Mouse (Mus musculus): ENCODE results near the gene A630073D07Rik.
"Not testable (repeated sequence)": the region's sequence is repeated elsewhere in the genome, so short reads cannot be mapped to it uniquely, and the experiment has no call there.

A630073D07Rik gene

DNA sequence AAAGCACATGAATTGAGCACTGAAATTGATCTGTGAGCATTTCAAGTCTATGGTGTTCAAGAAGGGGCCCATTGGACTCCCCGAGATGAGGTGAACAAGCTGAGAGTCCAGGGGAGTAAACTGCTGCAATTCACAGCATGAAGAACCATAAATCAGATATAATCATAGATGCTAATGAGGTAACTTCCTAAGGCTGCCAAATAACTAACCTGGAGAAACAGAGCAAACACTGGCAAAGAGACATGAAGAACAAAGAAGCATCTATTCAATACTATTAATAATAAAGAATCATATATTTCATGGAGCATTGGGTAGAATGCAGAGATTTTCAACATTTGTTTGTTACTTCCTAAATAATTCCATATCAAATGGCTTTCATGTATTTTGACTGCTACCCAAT lies at the start of gene A630073D07Rik:
Gene A630073D07Rik (minus strand): TSS at position 101 of the 400 bp plus-strand sequence.
- no peak for DNase-seq

GRCm38 (mm10) chr6:132700907-132701306 lies 49.6 kb upstream of the A630073D07Rik start, which contains the start of gene Tas2r121:
TSS of gene Tas2r121 (minus strand) at chr6:132701007.
- no peak for DNase-seq

DNA sequence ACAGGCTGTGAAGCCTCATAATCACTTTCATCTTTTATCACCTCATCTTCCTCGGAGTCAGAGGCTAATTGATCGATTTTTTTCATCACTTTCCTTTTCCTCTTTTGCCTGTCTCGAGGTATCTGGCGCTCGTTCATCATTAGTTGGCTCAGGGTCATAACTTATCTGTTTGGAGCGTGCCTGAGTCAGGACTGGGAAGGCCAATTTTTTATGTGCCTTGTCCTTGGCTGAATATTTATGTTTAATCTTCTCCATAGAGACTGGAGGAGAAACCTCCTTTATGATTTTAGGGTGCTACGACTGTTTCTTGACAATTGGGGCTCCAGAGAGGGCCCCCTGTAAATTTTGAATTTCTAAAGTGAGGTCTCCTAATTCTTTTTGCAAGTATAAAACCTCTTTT lies 40.3 kb upstream of the A630073D07Rik start:
- not testable (repeated sequence) for DNase-seq

DNA sequence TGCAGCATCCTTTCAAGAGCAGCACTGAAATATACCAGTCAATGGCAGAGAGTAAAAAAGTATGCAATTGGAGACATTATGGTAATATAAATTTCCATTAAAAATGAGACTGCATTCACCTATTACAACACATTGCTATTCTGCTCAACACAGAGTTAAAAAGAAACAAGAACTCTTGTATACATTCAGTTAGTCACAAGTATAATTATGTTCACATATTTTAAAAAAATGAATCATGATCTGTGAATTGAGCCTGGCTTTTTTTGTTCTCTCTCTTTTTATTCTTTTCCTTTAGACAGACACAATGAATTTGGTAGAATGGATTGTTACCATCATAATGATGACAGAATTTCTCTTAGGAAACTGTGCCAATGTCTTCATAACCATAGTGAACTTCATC lies 5.3 kb upstream of the A630073D07Rik start, which contains the start of gene Tas2r120:
Gene Tas2r120 (plus strand): TSS at position 301 of the 400 bp plus-strand sequence.
- DNase-seq, result no peak

DNA sequence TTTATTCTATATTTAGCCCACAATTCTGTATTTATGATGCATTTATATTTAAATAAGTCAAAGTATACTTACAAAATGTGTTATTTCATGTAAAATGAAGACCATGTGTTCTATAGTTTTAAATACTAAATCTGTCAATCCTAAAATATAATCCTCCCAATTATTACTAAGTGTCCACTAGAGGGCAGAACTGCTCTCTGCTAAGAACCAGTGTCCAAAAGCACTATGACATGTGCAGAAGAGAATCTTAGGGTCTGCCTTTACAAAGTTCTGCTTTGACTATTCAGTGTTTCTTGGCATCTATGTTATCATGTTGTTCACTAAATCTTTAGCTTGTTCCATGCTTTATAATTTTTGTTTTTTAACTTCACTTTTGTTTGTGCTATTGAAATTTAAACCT lies 1.9 kb downstream of the A630073D07Rik start:
- DNase-seq, result peak; percentile 44

DNA sequence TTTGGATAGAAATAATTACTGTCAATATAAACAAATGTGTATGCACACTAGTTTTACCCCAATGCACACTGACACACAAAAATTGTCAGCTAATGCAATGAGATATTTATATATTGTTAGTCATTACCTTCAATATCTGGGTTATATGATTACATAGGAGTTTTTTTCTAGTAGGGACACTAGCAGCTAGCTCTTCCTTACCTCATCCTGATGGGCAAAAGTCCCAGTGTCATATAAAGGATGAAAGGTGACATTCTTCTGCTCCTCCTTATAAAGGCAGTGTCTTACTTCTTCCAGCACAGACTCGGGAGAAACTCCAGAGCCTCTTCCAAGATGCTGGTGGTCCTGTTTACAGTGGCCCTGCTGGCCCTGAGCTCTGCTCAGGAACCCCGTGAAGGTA lies 55.7 kb downstream of the A630073D07Rik start, which contains the start of gene Prp2:
Gene Prp2 (plus strand): TSS at position 301 of the 400 bp plus-strand sequence.
- DNase-seq, result not testable (repeated sequence)

All from embryo, embryonic 11 days (tissue).